ENCODE assay signal across 15 mouse cellular contexts in genomic region chr6:12560500-12560899, GRCm38 (mm10).
"Had no signal": no experiment of that assay in that cellular context is flagged by ENCODE, and none has a peak within 500 bp of the region (broad histone marks: within the 10 kb centered on the region; RNA-seq: fewer than 3 reads in every experiment).

No protein-coding gene starts in this region.

- H3K4me3 ChIP-seq: kidney, embryonic 15.5 days; limb, embryonic 12.5 days; lung, embryonic 15.5 days; megakaryocyte, embryonic 14.5 days; neural tube, embryonic 12.5 days had no signal

- H3K36me3 ChIP-seq: kidney, embryonic 15.5 days; limb, embryonic 12.5 days; lung, embryonic 15.5 days; neural tube, embryonic 12.5 days had no signal

- H3K4me1 ChIP-seq: kidney, embryonic 15.5 days; lung, embryonic 15.5 days; megakaryocyte, embryonic 14.5 days; neural tube, embryonic 12.5 days had no signal

- H3K9ac ChIP-seq: kidney, embryonic 15.5 days; limb, embryonic 12.5 days; lung, embryonic 15.5 days; neural tube, embryonic 12.5 days had no signal

- H3K27ac ChIP-seq: kidney, embryonic 15.5 days; limb, embryonic 12.5 days; lung, embryonic 15.5 days; macrophage; neural tube, embryonic 12.5 days; stomach, postnatal 0 days had no signal

- H3K4me2 ChIP-seq: kidney, embryonic 15.5 days; limb, embryonic 12.5 days; lung, embryonic 15.5 days; neural tube, embryonic 12.5 days had no signal

- ATAC-seq: intestine, embryonic 16.5 days had no signal

- H3K9me3 ChIP-seq: kidney, embryonic 15.5 days; limb, embryonic 12.5 days; lung, embryonic 15.5 days; neural tube, embryonic 12.5 days had no signal

- H3K27me3 ChIP-seq: kidney, embryonic 15.5 days; limb, embryonic 12.5 days; lung, embryonic 15.5 days; megakaryocyte, embryonic 14.5 days; neural tube, embryonic 12.5 days had no signal

- DNase-seq: kidney, adult 2 months; kidney, postnatal 14 days; layer of hippocampus, adult 9-11 months; liver; lung, postnatal 14 days; right cerebral cortex, adult 18-20 months; right cerebral cortex, postnatal 25 days had no signal
